Mouse (Mus musculus) MN1 (cell line): ENCODE measurements at regions not wholly inside any gene's neighbourhood (a gene's known extent, or its start where the extent isn't known, plus 50 kb on each side); places are given as distances from the start of the nearest gene placed in this dataset.

ENCODE experiments used
- DNase-seq: peaks from one replicate; pipeline ENCODE4 v3.0.0-alpha.2; 2016; ENCODE audit warnings: low spot score

DNA sequence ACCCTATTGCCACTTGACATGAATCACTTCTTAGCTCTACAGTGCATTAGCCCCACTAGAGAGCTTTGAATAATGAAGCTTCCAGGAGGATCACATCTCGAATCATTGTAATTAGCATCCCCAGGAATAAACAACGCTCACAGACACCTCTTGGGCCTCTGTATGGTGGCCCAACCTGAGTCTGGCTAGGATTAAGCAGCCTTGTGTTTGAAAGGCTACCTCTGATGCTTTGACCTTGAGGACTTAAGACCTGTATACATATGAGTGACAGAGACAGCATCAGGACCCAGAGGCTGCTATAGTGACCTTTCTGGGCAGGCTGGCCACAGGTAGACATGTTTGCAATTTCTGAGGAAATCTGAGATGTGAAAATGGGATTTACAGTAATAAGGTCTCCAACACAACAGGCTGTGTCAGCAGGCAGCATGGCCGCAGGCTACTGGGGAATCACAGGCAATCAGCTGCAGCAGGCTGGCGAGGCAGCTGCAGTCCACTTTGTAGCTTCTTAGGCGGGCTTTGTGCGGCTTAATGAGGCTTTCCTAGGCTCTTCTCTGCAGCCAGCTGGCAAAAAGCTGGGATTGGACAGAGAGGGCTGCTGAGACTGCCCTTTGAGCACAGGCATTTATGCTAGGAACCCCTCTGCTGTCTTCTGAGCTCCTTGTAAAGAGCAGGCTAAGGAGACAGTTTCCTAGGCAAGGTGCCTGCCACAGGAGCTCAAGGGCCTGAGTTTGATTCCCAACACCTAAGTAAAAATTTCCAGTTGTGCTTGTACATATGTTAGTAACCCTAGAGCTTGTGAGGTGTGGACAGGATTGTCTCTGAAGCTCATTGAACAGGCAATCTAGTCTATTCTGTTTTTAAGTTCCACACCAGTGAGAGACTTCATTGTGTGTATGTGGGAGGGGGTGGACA, 768.1 kb upstream of the Auts2 start:
- no peak for DNase-seq

DNA sequence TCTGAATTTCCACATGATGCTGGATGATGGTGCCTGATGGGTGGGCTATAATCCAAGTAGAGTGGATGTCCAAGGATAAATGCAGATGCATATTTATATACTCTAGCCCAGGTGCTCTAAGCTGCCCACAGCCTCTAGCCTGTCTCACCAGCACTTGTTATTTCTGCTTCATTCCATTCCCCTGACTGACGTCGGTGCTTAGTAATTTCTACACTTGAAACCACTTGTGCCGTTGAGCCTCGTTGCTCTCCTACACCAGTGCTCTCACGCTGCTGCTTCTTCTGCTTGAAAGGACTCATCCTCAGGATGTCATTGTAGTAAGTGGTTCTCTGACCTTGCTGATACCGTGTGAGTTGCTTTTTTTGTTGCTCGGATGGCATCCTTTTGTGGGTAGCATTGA, 724.7 kb upstream of the Auts2 start:
- DNase-seq, result no peak

GRCm38 (mm10) chr5:133267356-133267755, 724.2 kb upstream of the Auts2 start:
- DNase-seq, result no peak

DNA sequence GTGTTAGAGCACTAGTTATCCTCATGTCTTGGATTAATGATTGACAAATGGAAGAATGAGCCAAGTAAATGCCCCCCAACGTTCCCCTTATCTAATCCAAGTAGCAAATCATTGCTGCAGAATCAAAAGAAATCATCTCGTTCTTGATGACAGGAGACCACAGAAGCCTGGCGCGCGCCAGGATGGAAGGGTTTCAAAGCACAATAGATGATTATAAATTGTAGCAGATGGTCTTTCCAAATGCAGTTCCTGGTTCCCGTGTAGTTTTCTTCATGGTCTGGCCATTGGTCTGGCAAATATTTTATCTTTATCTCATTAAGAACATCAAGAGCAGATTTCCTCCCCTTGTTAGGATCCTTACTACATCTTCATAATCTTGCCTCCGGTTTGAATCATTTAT, 721.8 kb upstream of the Auts2 start:
- DNase-seq, result peak; percentile 51

DNA sequence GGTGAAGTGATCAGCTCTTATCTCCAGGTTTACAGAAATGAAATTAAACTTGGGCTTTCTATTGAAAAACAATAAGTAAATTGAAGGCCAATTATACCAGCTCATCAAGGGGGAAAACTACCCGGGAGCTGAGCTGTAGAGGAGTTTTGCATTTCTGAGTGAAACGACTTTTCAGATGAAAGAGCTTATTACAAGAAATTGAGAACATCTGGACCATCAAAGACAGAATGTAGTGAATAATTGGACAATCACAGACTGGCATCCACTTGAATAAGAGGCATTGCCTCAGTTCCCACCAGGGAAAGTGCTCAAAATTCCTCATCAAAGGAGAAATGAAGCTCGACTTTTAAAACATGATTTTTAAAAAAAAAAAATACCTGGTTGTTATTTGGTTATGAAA, 675.7 kb upstream of the Auts2 start:
- no peak for DNase-seq

DNA sequence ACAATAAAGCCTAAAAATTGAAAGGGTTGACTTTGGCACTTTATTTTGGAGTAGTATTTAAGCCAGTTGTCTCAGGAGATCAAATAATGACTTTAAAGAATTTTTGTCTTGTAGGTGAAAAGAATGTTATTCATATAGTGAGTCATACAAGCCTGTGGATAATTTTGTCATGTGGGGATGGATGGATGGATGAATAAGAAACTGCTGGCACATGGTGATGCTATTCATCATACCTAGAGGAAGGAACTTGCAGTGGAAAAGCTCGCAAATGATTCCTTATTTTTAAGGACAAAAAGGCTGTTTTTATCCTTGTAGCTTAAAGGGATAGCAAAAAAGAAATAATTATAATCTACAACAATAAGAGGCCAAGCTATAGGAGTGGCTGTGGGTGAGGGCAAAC, 655.4 kb upstream of the Auts2 start:
- no peak for DNase-seq

DNA sequence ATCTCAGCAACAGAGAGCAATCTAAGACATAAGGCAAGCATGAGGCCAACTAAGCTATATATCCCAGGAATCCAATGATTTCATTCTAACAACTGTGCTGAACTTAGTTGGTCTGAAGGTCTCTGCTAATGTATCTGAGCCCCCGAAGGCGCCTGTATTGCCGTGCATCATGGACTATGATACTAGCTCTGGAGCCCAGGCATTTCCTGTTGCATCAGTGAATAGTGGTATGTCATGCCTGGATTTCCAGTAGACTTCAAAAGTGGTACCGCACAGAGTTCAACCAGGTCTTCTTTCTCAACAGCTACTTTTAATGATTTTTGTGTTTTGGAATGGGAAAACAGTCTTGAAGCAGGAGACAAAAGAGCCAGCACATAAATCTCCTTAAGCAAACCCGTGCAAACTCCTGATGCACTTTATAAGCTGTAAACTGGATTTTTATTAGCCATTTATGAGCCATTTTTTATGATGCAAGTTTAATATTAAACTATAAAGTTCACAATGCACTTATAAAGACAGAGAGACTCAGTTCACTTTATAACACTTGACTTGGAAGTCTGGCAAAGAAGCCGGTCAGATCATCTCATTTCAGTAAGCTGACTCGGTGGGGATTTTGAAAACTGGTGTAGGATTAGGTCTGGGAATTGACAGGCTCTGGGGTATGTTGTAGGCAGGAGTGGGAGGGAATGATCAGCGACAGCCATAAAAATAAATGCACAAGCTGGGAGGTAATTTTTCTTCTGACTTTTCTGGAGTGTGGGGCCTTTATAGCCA, 646.8 kb upstream of the Auts2 start:
- DNase-seq, result no peak

DNA sequence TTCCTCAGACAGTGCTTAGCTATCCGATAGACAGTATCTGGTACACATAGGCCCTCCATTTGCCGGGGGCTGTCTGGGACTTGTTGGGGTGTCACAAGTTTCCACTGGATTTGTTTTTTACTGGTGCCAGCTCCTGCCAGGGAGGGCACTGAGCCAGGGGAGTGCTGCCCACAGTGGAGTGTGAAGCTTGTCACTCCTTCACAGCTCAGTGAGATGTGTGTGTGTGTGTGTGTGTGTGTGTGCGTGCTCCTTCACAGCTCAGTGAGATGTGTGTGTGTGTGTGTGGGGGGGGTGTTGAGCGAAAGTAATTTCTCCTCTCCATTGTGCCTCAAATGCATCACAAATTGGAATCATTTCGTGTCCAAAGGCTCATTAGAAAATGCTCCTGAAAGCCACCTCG, 632.5 kb upstream of the Auts2 start:
- DNase-seq, result no peak

- DNase-seq, result peak; percentile 87
Observed at GRCm38 (mm10) chr5:133173155-133173723, 630.1 kb upstream of the Auts2 start.

DNA sequence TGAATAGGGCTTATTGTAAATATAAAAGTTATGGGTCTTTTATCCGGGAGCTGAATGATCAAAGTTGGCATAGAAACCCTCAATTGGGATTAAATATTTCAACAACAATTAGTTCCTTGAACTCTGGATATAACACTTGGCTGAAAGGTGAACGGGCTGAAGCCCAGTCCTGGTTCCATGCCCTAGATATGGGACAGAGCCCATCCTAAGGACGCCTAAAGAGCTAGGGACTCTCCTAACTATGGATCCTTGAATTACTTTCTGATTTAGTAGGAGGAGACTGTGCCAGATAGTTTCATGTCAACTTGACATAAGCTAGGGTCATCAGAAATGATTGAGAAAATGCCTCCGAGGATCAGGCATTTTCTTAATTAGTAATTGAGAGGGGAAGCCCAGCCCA, 629.5 kb upstream of the Auts2 start:
- DNase-seq, result no peak

DNA sequence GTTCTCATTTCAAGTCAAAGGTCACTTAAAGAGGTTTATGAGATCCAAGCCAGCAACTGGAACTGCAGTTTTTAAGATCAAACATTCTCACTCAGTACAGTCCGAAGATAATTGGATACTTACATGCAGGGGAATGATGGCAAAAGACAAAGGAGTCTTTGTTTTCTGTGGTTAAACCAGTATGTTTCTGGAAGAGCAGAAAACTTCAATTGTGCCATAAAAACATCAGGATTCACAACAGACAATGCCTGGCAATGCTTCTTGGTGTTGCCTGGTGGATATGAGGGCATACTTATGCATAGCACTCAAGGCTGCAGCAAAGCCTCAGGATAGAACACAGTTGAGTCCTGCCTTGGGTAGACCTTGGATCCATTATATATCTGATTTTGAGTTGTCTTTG, 628.1 kb upstream of the Auts2 start:
- peak; percentile 29 for DNase-seq

DNA sequence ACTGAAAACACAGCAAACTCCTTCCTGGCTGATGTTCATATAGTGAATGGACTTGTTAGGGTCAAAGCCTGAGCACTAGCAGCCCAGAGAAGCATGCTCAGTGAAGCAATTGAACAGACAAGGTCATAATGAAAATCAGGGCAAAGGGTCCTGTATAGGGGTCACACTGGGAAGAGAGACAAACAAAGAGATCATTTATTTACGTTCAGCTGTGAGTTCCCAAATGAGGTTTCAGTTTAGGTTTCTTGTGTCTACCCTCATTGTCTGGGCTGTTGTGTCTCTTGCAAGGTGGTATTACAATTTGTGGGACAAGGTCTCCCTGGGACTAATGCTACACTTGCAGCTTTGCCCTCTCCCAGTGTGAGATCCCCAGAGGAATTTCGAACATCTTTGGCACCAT, 624.4 kb upstream of the Auts2 start:
- no peak for DNase-seq

- DNase-seq, result no peak
Observed at GRCm38 (mm10) chr5:133167001-133167461, 623.9 kb upstream of the Auts2 start.

DNA sequence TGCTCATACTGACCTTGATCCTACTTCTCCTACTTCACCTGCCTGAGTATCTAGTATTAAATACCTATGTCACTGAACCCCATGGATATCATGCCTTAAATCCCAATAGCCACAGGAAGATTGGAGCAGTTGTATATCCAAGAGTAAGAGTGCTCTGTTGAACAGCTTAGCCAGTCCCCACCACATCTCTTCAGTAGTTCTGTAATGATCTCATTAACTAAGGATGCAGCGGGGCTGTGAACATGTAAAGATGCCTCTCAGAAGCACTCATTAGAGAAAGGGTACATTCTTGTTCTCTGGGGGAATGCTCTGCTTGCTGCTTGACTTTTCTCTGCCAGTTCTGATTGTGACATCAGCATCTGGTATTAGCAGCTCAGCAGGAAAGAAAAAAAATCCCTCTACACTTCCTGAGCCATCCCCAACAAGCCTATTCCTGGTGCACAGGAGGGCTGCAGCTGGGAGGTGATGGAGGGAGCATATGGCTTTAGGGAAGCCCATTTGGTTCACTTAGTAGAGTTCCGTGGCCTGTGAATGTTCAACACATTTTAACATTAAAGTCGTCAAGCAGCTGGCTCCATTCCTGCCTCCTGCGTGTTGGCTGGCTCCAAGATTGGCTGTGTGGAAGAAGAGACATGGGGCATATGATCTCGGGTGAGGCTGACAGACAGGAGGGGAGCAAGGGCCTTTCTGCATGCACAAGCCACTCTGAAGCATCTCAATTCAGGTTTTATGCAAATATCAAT, 613.1 kb upstream of the Auts2 start:
- DNase-seq, result no peak

- DNase-seq, result no peak
Observed at GRCm38 (mm10) chr5:133145996-133146395, 602.9 kb upstream of the Auts2 start.

- no peak for DNase-seq
Observed at GRCm38 (mm10) chr5:133143679-133144078, 600.5 kb upstream of the Auts2 start.

DNA sequence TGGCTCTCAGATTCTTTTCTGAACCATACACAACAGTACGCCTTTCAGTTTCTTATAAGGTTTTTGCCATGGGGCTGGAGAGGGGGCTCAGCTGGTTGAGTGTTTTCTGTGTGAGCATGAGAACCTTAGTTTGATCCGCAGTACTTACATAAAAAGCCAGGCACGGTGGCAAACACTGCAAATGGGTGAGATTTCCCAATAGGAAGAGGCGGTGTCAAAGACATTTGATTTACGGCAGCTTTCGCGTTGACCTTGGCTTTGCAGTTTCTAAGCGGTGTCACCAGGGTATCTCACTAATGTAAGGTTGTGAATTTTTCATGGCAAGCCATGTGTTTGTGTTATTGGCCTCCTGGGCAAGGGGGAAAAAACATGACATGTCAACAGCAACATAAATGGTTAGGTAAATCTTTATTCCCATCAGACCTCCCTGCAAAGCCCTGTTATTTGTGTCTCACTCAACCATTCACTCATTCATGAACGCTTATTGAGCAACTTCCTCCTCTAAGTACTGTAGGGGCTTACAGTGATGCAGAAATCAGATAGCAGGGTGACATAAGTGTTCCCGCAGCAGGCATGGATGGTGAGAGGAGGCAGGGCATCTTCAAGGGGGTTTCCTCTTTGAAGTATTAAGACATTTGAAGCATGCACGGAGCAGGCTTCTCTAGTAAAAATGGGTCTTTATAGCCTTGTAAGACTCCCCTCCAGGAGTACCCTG, 599.4 kb upstream of the Auts2 start:
- DNase-seq, result no peak

GRCm38 (mm10) chr5:133131042-133131441, 587.9 kb upstream of the Auts2 start:
- DNase-seq, result no peak

GRCm38 (mm10) chr5:133130316-133130715, 587.2 kb upstream of the Auts2 start:
- no peak for DNase-seq

GRCm38 (mm10) chr5:133124223-133124622, 581.1 kb upstream of the Auts2 start:
- no peak for DNase-seq

- no peak for DNase-seq
Observed at GRCm38 (mm10) chr5:133113946-133114345, 570.8 kb upstream of the Auts2 start.
